Mouse (Mus musculus) heart, postnatal 0 days (tissue): ENCODE results near the gene Acer1.

Source experiments
- CTCF ChIP-seq: IDR thresholded peaks from 2 replicates; pipeline ENCODE4 v1.5.1; 2016; ENCODE audit warnings: antibody characterized with exemption, control low read depth, low read depth
- EP300 ChIP-seq: IDR thresholded peaks from 2 replicates; pipeline ENCODE4 v1.6.1; 2016; ENCODE audit warnings: antibody characterized with exemption, low read depth

DNA sequence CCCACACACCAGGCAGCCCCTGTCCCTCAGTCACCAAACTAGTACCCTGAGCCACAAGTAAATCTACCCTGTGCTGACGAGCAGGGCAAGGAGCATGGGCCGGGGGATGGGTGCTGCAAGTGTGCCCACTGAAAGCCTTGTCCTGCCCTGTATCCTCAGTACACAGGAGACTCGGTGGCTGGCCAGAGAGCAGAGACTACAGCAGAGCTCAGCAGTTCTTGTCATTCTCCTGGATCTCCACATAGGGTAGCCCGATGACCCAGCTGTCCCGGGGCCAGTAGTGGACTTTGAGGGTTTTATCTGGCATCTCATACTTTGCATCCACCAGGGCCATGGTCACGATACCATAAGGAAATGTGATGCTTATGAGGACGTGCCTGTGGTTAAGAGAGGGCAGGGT lies 27.1 kb downstream of the Acer1 start:
- no peak for TF ChIP-seq CTCF
- no peak for TF ChIP-seq EP300
